Mouse (Mus musculus) R1 (cell line): Measurements from ENCODE around the gene Cep170.
A peak's percentile ranks its signal among the peaks of the same experiment; 100 is the strongest.

Experiments used
- DNase-seq: peaks from one replicate; pipeline ENCODE4 v3.0.0-alpha.2; 2018; ENCODE audit warnings: low read depth, low spot score

Cep170 gene

DNA sequence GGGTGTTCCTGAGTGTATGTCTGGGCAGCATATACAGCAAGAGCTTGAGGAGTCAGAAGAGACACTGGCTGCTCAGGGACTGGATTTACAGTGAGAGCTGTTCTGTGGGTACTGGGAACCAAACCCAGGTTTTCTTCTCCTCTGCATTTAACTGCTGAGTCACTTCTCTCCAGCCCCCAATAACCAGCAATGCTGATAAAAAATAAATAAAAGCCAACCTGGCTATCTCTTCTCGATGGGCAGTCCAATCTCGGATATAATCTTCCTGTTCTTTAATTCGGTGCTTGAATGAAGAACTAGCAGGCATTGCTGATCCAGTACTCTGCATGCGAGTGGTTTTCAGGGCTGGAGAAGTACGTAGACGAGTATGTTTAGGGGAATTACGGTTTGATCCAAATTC lies 64.2 kb downstream of the Cep170 start:
- DNase-seq: no peak

DNA sequence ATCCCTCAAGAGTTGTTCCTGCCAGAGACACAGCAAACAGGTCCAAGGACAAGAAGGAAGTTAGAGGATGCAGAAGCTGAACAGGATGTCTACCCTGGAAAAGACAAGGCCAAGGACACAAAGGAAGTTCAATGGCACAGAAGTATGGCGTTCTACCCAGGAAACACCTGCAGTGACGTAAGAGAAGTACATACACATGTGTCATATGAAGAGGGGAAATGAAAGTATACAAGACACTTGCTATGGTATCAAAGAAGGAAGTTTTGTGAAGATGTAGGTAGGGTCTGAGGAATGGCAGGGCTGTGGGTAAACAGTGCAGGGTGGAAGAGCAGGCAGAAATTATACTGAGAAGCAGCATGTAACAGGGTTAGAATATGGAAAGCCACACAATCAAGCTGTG lies 81.0 kb downstream of the Cep170 start:
- no peak for DNase-seq

GRCm38 (mm10) chr1:176730528-176730927 lies 83.3 kb downstream of the Cep170 start:
- no peak for DNase-seq

DNA sequence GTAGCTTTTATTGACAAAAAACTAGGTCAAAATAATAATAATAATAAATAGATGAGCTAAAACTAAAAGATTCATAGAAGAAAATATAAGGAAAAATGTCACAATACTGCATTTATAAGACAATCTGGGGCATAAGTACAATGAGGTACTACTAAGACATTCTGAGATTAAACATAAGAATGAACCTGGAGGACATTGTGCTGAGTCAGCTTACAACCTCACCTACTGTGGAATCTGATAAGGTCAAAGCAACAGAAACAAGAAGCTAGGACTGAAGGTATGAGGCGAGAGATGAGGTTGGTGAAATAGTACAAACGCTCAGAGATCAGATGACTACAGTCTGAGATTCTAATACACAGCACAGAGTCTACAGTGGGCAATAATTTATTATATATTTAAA lies 86.5 kb downstream of the Cep170 start:
- no peak for DNase-seq

DNA sequence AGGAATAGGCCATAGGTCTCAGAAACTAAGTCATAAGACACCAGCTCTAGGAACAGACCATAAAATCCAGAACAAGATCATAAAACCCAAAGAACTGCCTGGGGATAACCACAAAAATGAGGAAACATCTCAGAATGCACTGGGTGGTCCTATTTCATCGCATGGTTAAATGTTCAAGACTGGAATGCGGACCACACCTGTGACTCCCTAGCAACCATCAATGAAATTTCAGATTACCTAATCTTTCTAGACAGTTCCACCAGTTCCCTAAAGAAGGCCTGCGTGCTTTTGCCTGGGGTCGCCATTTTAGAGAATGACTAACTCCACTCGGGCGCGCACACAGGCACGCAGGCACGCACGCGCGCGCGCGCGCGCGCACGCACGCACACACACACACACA lies 89.1 kb downstream of the Cep170 start:
- DNase-seq: peak; percentile 84

GRCm38 (mm10) chr1:176723858-176724713 lies 89.8 kb downstream of the Cep170 start:
- peak; percentile 75 for DNase-seq

- peak; percentile 70 for DNase-seq
Measured at GRCm38 (mm10) chr1:176712436-176712835, 101.4 kb downstream of the Cep170 start.

DNA sequence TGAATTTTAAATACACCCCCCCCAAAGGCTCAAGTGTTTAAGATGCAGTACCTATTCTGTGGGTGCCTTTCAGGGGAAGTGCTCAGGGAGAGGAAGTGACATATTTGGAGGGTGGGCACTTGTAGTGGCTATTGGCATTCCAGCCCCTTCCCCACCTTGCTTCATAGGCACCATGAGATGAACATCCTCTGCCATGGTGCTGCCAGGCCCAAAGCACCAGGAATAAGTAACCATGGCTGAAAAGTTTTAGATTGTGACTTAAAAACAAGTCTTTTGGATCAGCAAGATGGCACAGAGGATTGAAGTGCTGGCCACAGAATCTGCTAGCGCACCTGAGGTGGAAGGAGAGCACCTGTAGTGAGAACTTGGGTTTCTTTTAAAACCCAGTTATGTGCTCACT lies 113.6 kb downstream of the Cep170 start:
- no peak for DNase-seq

DNA sequence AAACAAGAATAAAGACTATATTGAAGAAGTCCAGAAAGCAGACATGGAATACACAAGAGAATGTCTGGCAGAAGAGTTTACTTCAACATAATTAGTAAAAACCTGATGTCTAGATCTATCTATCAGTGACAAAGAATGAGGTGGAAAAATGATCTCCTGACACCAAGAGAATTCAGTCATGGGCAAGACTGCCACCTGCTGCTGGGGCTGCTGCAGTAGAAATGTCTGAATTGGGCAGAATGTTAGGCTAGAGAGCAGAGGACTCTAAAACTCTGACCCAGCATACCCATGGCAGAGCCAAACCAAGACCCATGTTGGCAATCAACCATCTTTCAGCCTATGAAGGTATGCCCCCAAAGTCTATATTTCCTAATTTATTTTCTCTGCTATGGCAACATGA lies 114.1 kb downstream of the Cep170 start:
- DNase-seq: no peak

GRCm38 (mm10) chr1:176698647-176699046 lies 115.2 kb downstream of the Cep170 start:
- no peak for DNase-seq

- DNase-seq: peak; percentile 70
Measured at GRCm38 (mm10) chr1:176697091-176697490, 116.8 kb downstream of the Cep170 start.

GRCm38 (mm10) chr1:176691101-176691500 lies 122.8 kb downstream of the Cep170 start:
- DNase-seq: no peak

DNA sequence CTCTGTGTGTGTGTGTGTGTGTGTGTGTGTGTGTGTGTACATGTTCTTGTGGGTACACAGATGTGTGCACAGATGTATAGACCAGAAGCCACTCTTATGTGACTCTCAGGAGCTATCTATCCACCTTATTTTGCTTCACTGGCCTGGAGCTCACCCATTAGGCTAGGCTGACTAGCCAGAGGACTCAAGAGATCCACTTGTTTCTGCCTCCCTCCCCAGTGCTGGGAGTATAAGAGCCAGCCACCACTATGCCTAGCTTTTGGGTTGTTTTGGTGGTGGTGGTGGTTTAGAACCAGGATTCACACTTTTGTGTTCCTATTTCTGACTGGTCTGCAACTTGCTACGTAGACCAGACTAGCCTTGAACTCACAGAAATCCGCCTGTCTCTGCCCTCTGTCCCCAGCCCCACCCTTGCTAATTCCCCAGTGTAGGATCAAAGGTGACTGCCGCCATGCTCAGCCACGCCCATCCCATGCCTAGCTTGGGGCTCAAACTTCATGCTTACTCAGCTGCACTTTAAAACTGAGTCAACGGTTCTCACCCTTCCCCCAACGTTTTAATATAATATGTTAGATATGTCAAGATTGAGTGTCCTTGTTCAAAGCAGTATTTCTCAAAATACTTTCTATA lies 125.5 kb downstream of the Cep170 start:
- peak; percentile 41 for DNase-seq
